Mouse (Mus musculus) left cerebral cortex, adult 8-10 months (tissue): ENCODE data around the gene Grik3. TPM values are rescaled to one million over a fixed set of nuclear protein-coding genes. Genes with fewer than 3 reads are reported as not detected.
A peak's percentile ranks its signal among the peaks of the same experiment; 100 is the strongest.

ENCODE experiments used
- DNase-seq, 2 experiments: peaks; one replicate each; pipeline ENCODE4 v3.0.0; 2022; ENCODE audit warnings: low spot score in 2 of 2
- total RNA-seq, 4 experiments: library from RNA; stranded (reverse); gene quantifications; 2 replicates each; pipeline ENCODE4 v1.2.4; 2022

Grik3 gene
- 10 to 100 TPM; 48.8 to 58.3 (median 53.5) TPM for total RNA-seq

DNA sequence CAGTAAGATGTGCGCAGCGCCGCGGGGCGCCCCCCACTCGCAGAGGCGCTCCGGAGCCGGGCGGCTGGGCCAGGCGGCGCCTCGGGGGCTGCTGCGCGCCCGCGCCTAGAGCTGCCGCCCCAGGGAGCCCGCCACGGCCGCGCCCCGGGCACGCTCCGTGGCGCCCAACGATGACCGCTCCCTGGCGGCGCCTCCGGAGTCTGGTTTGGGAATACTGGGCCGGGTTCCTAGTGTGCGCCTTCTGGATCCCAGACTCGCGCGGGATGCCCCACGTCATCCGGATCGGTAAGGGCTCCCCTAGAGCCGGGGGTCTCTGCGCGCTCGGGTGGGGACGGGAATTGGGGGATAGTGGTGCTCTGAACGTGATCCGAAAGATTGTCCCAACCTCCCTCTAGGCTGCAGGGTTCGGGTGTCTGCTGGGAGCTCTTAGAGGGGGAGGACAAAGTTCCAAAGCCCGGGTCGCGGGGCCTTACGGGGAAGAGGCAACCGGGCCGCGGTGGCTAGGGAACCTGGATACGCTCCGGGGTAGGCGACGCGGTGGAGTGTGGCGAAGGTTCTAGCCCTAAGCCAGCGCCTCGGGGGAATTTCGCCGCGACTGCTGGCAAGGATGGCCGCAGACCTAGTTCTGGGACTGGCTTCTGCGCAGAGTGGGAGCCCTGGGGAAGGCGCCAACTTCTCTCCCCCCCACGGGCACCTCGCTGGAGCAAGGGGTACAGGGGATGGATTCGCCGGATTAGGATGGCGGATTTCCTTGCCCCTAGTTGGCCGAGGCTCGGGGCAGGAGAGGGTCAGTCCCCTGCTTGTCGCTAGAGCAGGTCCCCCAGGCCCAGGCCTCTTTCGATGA, at the start of gene Grik3:
Gene Grik3, plus strand, starts transcription at position 40 of the 844 bp plus-strand sequence.
- DNase-seq, result no peak

DNA sequence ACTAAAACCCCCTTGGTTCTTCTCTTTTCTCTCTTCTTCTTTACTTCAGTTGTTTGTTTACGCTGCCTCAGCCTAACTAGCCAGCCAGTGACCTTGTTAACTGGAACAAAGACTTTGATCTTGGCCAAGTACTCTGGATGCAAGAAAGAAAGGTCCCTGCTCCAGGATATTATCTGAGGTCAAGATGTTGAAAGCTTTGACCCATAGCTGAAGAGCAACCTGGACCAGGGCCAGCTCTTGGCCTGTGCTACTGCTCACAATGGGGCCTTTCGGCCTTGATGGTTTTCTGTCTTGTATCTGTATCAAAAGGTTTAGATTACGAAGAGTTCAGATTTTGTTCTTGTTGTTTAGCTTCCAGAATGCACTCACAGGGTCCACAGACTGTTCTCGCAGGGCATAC, 48.7 kb upstream of the Grik3 start:
- no peak for DNase-seq

DNA sequence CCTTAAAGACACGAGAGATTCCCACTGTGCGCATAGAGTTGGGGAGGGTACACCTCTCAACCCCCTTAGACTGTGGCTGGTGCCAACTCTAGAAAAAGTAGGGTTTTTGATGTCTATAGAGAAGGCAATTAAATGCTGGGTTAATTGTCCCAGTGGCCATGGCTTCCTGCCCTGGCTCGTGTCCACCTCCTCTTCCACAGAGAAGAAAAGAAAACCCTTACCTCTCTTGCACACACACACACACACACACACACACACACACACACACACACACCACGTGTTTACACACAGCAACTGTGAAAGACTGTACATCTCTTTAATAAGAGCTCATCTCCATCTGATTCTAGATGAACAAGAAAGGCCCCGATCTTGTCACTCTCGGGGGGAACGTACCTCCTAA, 46.1 kb upstream of the Grik3 start:
- no peak for DNase-seq

- no peak for DNase-seq
Observed at GRCm38 (mm10) chr4:125450602-125451321, 39.7 kb upstream of the Grik3 start.

DNA sequence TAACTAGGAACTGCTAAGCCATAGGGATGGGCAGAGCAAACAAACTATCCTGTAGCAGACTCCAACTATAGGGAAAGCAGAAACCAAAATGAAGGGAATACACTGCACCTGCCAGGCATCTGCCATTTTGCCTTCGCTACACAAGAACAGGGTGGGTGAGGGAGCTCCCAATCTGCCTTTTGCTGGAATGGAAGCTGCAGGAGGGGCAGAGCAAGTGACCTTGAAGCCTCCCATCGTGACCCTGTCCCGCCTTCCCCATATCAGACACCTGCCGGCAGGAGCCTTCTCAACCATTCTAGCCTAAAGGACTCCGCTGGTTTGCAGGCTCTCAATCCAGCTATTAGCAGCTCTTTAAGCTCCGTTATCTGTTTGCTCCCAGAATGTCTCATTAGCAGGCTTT, 38.7 kb upstream of the Grik3 start:
- no peak for DNase-seq

DNA sequence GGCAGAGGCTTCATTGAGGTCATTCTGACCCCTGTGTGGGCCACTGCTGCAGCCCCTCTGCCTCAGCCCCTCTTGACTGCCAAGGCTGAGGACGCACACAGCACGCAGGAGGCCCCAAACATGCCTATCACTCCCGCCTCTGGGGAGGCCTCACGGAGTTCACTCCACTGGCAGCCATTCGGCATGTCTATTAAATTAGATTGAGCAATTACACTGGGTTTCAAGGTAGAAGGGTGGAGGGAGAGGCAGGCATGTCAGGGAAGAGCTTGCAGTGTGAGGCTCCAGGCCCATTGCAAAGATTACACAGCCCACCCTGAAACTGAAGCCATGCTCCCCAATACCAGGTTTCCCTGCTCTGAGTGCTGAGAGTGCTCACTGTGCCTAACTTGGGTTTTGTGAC, 34.0 kb upstream of the Grik3 start:
- no peak for DNase-seq

GRCm38 (mm10) chr4:125457152-125458093, 33.1 kb upstream of the Grik3 start:
- no peak for DNase-seq

- DNase-seq, result no peak
Observed at GRCm38 (mm10) chr4:125459791-125460190, 30.7 kb upstream of the Grik3 start.

- DNase-seq, result no peak
Observed at GRCm38 (mm10) chr4:125469711-125470372, 20.7 kb upstream of the Grik3 start.

DNA sequence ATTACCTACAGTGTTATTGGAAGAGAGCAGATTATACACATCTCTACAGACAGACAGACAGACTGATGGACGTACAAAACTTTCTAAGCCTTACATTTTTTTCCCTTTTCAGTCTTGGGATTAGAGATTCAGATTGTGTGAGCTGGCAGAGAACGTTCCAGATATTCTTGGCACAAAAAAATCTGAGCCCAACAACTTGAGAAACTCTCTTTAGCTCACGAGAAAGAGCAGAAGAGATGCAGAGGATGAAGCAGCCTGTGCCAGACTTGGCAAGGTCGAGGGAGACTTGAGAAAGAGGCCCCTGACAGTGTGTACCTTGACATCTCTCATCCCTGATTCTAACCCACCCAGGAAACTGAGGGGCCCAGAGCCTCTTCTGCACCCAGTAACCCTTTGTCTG, 15.6 kb upstream of the Grik3 start:
- no peak for DNase-seq

DNA sequence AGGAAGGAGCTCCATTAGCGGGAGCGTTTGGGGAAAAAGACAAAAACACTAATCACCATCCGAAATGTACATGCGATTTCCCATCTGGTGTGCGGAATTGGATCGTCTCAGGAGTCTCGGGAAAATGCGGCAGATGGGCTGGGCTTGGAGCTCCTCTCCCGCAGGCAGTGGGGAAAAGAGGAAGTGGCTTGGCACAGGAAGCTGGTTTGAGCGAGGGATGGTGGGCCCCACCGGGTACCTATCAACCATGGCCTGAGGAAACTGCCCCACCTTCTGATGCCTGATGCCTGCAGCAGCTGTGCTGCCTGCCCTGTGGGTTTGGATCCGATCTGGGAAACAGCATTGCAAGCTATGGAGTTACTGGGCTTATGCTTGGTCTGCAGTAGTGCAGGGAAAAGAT, 12.4 kb upstream of the Grik3 start:
- DNase-seq, result no peak

DNA sequence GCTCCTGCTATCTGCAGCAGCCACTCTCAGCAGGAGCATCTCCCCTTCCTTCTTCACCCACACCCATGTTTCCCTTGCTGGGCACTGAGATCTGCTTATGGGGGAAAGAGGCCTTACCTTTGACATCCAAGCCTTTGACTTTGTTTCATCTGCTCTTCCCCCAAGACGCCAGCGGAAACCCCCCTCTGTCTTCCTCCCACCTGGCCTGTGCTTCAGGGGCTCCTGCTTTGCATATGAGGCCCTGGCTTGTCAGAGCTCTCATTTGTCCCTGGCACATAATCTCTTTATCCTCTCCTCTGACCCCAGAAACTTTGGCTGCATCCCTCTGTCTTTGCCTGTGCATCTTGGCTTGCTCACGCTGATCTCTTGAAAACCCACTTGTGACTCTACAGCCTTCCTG, 9.2 kb upstream of the Grik3 start:
- DNase-seq, result no peak

DNA sequence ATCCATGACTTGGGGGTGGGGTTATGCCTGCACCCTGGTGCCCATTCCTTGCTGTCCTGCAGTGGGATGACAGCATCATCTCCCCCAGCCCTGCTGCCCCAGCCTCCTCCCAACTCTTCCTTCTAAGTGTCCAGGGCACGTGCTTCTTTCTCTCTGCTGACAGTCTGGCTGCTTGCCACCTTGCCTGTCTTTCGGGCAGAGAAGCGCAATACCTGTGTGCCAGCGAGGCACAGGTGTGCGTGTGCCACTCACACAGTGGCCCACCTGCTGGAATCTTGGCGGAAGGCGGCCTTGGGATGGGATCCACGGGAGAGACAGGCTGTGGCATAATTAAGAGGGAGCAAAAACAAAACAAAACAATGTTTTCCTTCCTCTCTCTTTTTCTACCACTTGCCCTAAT, 6.4 kb upstream of the Grik3 start:
- no peak for DNase-seq

DNA sequence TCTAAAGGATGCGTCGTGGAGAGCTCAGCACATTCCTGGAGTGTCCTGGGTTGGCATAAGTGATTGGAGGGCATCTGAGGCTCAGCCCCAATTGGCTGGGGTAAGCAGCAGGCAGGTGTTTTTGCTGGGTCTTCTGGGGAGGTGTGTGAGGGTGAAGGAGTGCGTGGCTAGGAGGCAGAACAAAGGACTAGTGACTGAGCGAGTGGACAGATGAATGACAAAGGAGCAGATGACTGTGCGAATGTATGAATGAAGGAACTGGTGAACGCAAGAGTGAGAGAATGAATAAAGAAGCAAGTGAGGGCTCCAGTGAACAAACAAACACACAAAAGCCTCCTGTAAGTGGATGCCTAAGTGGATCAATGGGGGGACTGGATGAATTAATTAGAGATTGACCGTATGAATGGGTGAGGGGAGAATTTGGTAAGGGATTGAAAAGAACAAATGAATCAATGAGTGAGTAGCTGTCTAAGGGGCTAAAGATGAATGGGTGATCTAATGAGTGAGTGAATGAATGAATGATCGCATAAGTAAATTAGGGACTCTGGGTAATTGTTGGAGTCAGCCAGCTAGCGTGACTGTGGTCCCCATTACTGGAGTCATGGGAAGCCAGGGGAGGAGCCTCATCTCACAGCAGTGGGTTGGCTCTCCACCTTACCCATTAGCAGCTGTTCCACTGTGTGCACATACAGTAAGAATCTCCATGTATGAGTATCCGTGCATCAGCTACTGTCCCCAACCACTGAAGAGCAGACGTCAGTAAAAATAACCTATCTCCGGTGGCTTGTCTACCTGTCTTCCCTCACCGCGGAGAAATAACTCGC, 4.9 kb upstream of the Grik3 start:
- DNase-seq, result no peak

DNA sequence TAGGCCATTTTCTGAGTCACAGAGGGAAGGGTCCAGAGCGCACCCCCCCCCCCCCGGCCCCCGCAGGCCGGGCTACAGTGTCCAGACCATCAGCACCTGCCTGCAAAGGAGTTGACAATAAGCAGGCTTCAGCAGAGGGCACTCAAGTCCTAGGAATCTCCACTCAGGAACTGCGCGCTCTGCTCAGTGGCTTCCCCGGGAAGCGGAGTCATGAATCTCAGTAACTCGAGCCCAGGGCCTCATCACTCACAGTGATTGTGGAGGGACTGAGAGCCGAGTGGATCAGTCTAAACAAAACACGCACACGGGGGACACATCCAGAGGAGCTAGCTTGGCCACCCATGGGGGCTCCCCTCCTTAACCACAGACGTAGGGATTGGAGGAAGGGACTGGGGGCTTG, 3.9 kb upstream of the Grik3 start:
- no peak for DNase-seq

GRCm38 (mm10) chr4:125487031-125487430, 3.5 kb upstream of the Grik3 start:
- DNase-seq, result no peak

DNA sequence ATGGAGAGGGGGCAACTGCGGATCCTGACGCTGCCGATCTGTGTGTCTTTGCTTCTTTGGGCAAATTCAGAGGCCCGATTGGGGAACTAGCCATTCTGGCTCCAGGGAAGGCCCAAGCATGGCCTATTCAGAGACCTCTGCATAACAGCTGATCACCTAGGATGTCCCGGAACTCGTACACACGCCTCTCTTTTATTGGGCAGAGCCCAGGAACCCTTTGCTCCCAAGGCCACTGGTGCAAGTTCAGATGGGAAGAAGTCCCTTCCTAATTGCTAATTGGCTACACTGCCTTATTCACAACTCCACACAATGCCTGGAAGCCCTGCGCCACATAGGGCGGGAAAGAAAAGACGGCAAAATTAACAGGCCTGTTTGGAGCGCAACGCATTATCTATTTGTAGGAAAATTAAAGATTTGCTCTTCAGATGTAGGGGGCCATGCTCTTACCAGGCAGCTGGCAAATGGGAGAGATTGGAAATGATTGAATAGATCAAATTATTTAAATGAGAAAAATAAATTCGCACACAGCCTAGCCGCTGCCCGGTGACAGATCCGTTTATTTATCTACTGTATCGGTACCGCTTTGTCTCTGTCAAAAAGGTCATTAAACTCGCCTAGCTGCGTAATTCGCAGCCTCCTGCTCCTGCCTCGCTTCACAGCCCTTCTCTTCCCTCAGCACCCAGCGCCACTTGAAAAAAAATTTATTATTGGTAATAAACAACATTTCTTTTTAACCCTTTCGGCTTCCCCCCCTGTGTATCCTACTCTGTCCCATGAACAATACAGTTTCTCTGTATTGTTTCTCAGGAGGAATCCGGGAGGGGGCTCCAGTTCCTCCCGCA, 1.5 kb upstream of the Grik3 start:
- no peak for DNase-seq

DNA sequence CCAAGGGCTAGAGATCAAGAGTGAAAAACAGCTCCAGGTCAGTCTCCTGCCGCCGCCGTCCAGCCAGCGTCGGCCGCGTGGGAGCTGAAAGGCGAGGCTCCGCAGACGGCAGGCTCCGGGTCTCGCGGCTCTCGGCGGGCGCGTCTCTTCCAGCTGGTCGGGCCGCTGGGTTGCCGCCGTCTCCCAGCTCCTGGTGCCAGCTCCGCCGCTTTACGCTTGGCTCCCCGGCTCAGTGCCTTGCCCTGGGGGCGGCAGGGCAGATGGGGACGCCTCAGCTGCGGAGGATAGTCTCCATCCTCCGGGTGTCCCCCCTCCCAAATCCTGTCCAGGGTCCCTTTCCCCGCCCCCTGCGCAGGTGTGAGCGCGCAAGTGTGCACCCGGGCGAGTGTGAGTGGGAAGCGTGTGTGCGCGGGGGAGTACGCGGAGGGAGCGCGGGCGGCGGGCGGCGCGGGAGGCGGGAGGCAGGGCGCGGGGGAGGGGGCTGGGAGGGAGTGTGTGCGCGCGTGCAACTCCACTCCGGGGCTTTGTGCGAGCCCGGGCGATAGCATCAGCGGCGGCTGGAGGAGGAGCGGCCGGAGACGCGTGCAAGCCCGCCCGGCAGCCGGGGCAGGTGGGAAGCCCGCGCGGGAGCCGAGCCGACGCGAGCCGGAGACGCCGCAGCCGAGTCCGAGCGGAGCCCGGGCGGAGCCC, 454 bp upstream of the Grik3 start:
- DNase-seq, result peak in 1 of 2 experiments; percentile 44
